Comparison of ENCODE assay signal across 7 mouse cellular contexts in genomic region chr17:56290388-56291170, GRCm38 (mm10). TPM values are rescaled to one million over a fixed set of nuclear protein-coding genes. Genes with fewer than 3 reads are reported as not detected.
A peak's percentile ranks its signal among the peaks of the same experiment; 100 is the strongest.
DNase-seq lines count a peak whose midpoint lies in the region; ATAC-seq lines count a peak whose summit lies in the region.

No protein-coding gene starts in this region.

- peaks cover 34% of the 10 kb centered on the region for H3K4me1 ChIP-seq in hindbrain, embryonic 13.5 days (replicated peaks)

- H3K4me3 ChIP-seq in hindbrain, embryonic 13.5 days = peak overlapping the region; percentile 23

- DNase-seq in Muller cell, postnatal 12 days (ENCODE audit: inconsistent ontology term) = peak; percentile 95
- peak; percentile 88 for DNase-seq in c-Kit-positive CD71-negative TER-119-negative erythroid progenitor cells, embryonic 14.5 days (ENCODE audit: low read depth)
- peak; percentile 70 to 71 for DNase-seq in layer of hippocampus, postnatal 36 days
- peak; percentile 82 for DNase-seq in spleen, adult 12 weeks (ENCODE audit: low spot score)

- H3K27ac ChIP-seq in hindbrain, embryonic 13.5 days = peak overlapping the region; percentile 71; the same call in 1 of the 2 replicates

- H3K9ac ChIP-seq in hindbrain, embryonic 13.5 days = peak overlapping the region; percentile 35; the same call in 1 of the 2 replicates

- H3K27me3 ChIP-seq in hindbrain, embryonic 13.5 days = no peaks in the 10 kb centered on the region

- ATAC-seq in frontal cortex, adult (ENCODE audit: low TSS enrichment) = 0 out of 2 replicates have a peak, but pooled peaks have one; percentile 21
- ATAC-seq in hindbrain, embryonic 13.5 days (ENCODE audit: low FRiP score) = peak; percentile 52
- peak; percentile 70 for ATAC-seq in megakaryocyte progenitor cell, adult 5-6 weeks (replicated peaks; ENCODE audit: poor library complexity)

- peak overlapping the region; percentile 46 for H3K4me2 ChIP-seq in hindbrain, embryonic 13.5 days

- H3K36me3 ChIP-seq in hindbrain, embryonic 13.5 days = peaks cover 3% of the 10 kb centered on the region; the same call in 1 of the 2 replicates

- WGBS in hindbrain, embryonic 13.5 days = 4% methylated on average over 17 of the region's 17 CpGs

- H3K9me3 ChIP-seq in hindbrain, embryonic 13.5 days = no peaks in the 10 kb centered on the region

RNA-seq across cellular contexts. Expression of gene Plin3, which starts 2.1 kb away (rescaled TPM):
- 20.0 and 23.5 TPM in 2 replicates for polyA plus RNA-seq in hindbrain, embryonic 13.5 days (2015; fragmentation: Nextera tagmentation; extraction: Ambion mirVana)
- 10 to 100 TPM; 10.9 to 15.0 TPM for total RNA-seq in layer of hippocampus, postnatal 36 days (2021)
- total RNA-seq in megakaryocyte progenitor cell, adult 5-6 weeks (2015) = 7.3 and 8.1 TPM in 2 replicates
- 28.1 TPM in 2 replicates for total RNA-seq in megakaryocyte progenitor cell, adult 5-6 weeks (2017)

RNA-seq across cellular contexts. Expression of gene Arrdc5, which starts 9.5 kb away (rescaled TPM):
- not detected in 2 replicates for polyA plus RNA-seq in hindbrain, embryonic 13.5 days (2015; fragmentation: Nextera tagmentation; extraction: Ambion mirVana)
- total RNA-seq in layer of hippocampus, postnatal 36 days (2021) = not detected
- total RNA-seq in megakaryocyte progenitor cell, adult 5-6 weeks (2015) = not detected in 2 replicates
- total RNA-seq in megakaryocyte progenitor cell, adult 5-6 weeks (2017) = not detected in 2 replicates

RNA-seq across cellular contexts. Expression of gene Uhrf1, which starts 12.5 kb away (rescaled TPM):
- 27.1 and 29.6 TPM in 2 replicates for polyA plus RNA-seq in hindbrain, embryonic 13.5 days (2015; fragmentation: Nextera tagmentation; extraction: Ambion mirVana)
- total RNA-seq in layer of hippocampus, postnatal 36 days (2021) = 1 to 10 TPM; 1.2 to 1.3 TPM
- 67.8 and 80.7 TPM in 2 replicates for total RNA-seq in megakaryocyte progenitor cell, adult 5-6 weeks (2015)
- 151 and 160 TPM in 2 replicates for total RNA-seq in megakaryocyte progenitor cell, adult 5-6 weeks (2017)

RNA-seq across cellular contexts. Expression of gene Ticam1, which starts 14.0 kb away (rescaled TPM):
- 1.3 and 1.4 TPM in 2 replicates for polyA plus RNA-seq in hindbrain, embryonic 13.5 days (2015; fragmentation: Nextera tagmentation; extraction: Ambion mirVana)
- total RNA-seq in layer of hippocampus, postnatal 36 days (2021) = 1 to 10 TPM; 6.1 to 6.7 TPM
- total RNA-seq in megakaryocyte progenitor cell, adult 5-6 weeks (2015) = 9.0 and 11.4 TPM in 2 replicates
- 3.0 and 4.1 TPM in 2 replicates for total RNA-seq in megakaryocyte progenitor cell, adult 5-6 weeks (2017)

RNA-seq across cellular contexts. Expression of gene Fem1a, which starts 34.0 kb away (rescaled TPM):
- polyA plus RNA-seq in hindbrain, embryonic 13.5 days (2015; fragmentation: Nextera tagmentation; extraction: Ambion mirVana) = 18.9 and 20.1 TPM in 2 replicates
- total RNA-seq in layer of hippocampus, postnatal 36 days (2021) = 10 to 100 TPM; 34.3 to 35.7 TPM
- 15.3 and 15.9 TPM in 2 replicates for total RNA-seq in megakaryocyte progenitor cell, adult 5-6 weeks (2015)
- total RNA-seq in megakaryocyte progenitor cell, adult 5-6 weeks (2017) = 20.7 and 23.4 TPM in 2 replicates

Comparison
In these comparisons a context has a peak if more than half of its experiments do, and no peak if none do; other contexts are left out.
1. Peak in every context shown above with its lines: DNase-seq, ATAC-seq, H3K4me3 ChIP-seq and H3K27ac ChIP-seq.
2. RNA of gene Uhrf1, which starts 12.5 kb away (total RNA-seq): 67.8 to 160 TPM in megakaryocyte progenitor cell, adult 5-6 weeks; 1.2 to 1.3 TPM in layer of hippocampus, postnatal 36 days; every median in the first group is over 10 times any median in the second.